Mouse (Mus musculus): ENCODE results near the gene Cacng3. TPM values are rescaled to one million over a fixed set of nuclear protein-coding genes. Genes with fewer than 3 reads are reported as not detected.
A peak's percentile ranks its signal among the peaks of the same experiment; 100 is the strongest.

Gene Cacng3
- polyA plus RNA-seq, 1 experiment from 2014 or later: 2.6 TPM

DNA sequence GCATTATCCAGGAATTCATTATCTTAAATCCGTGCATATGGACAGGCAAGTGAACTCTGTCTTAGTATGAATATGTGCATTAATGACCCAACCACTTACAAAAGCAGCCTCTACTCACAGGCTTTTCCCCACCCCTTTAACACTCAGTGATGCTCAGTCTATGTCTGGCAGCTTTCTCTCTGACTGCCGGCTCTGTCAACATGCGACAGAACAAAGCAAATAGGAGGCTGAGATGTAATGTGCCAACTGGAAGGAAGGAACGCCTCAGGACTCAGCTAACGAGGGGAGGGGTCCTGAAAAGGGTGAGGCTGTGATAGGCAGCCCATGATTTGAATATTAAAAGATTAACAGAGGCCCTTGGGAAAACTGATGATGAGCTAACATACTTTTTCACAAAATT lies 68.2 kb downstream of the Cacng3 start:
- no peaks in the 10 kb centered on the region for H3K9me3 ChIP-seq (ENCODE audit: control insufficient read depth, low read length)
- H3K9ac ChIP-seq (ENCODE audit: low read length): no peak overlapping the region
- no peak overlapping the region for H3K4me3 ChIP-seq (ENCODE audit: low read depth, low read length)
- H3K4me2 ChIP-seq: no peak overlapping the region
- no peaks in the 10 kb centered on the region for H3K36me3 ChIP-seq (ENCODE audit: control insufficient read depth, insufficient read depth, low read length)
- H3K27ac ChIP-seq (ENCODE audit: low read depth, low read length): no peak overlapping the region; the same call in 1 of the 2 replicates
- 58% methylated on average over 5 of the region's 5 CpGs for WGBS
- DNase-seq (ENCODE audit: low spot score, missing footprints): no peak
- 0 out of 2 replicates have a peak, but pooled peaks have one; percentile 40 for ATAC-seq (ENCODE audit: low FRiP score)
- 0 out of 2 replicates have a peak, but pooled peaks cover 2% of the 10 kb centered on the region for H3K4me1 ChIP-seq (ENCODE audit: control insufficient read depth, insufficient read depth, low read length)
- no peaks in the 10 kb centered on the region for H3K27me3 ChIP-seq (ENCODE audit: control insufficient read depth, insufficient read depth, low read length)

DNA sequence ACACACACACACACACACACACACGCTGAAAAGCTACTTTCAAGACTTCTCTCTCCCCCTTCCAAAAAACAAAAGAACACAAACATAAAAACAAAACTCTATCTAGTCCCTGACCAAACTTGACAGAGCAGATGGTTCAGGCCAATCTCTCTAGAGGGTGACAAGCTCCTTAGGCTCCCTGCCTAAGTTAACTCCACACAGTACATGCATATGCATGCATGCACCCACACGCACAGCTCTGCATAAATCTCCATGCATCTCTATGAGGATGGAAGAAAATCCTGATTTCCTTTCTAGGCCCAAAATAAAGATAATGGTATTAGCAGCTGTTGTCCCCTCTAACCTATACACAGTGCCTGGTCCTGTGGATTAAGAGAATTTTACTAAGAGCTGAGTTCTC lies 70.4 kb downstream of the Cacng3 start:
- WGBS: 73% methylated on average over 2 of the region's 2 CpGs

DNA sequence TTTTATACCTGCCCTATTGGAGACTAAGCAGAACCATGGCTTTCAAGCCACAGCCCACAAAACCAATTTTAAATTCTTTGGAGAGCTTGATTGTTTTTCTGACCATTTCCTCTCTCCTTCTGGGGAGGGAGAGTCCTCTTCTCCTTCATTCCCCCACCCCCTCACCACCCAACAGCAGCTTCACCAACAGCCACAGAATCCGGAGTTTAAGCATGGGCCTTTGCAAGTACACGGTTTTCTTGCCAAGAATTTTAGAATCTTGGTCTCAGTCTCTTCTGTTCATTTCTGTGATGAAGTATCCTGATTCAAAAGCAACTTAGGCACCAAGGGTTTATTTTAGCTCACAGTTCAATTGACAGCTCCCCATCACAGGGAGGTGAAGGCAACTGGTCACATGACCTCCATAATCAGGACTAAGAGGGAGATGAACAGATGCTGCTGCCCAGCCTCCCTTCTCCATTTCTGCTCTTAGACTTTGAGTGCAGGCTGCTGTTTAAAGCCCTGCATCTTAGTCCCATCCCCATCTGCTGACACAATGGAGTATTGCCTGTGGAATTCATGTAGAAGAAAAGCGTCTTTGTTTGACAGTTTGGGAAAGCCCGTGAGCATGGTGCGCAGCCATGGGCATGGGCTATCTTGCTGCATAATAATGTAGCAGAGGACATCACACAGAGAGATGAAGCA lies 85.8 kb downstream of the Cacng3 start:
- WGBS: 84% methylated on average over 5 of the region's 5 CpGs

More for the DNA sequence above, 70.4 kb downstream of the Cacng3 start:
- Histone ChIP-seq H3K9ac (ENCODE audit: low read length) (no peak overlapping the region), H3K36me3 (ENCODE audit: control insufficient read depth, insufficient read depth, low read length) (no peaks in the 10 kb centered on the region), H3K4me3 (ENCODE audit: low read depth, low read length) (no peak overlapping the region), H3K9me3 (ENCODE audit: control insufficient read depth, low read length) (no peaks in the 10 kb centered on the region), H3K27me3 (ENCODE audit: control insufficient read depth, insufficient read depth, low read length) (no peaks in the 10 kb centered on the region), H3K4me1 (ENCODE audit: control insufficient read depth, insufficient read depth, low read length) (no peaks in the 10 kb centered on the region), H3K4me2 (no peak overlapping the region), H3K27ac (ENCODE audit: low read depth, low read length) (no peak overlapping the region)
- DNase-seq (ENCODE audit: low spot score, missing footprints) (no peak), ATAC-seq (ENCODE audit: low FRiP score) (peak; percentile 55; the same call in 1 of the 2 replicates)

DNA sequence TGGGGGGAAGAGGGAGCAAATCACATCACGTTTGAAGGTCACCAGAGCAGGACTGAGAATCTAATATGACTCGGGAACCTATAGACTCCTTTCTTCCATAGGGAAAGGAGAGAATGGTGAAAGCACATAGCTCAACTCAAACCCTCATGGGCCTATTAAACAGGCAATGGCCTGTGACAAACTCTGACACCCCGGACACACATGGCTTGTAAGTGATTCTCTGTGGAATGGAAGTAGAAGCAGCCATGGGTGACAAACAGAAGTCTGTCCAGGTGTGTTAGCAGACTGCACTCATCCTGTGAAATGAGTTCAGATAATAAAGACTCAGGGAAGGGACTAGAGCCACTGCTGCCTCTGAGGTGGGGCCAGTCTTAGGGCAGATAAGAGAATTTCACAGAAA lies 88.4 kb downstream of the Cacng3 start:
- DNase-seq (ENCODE audit: low spot score, missing footprints) (no peak), ATAC-seq (ENCODE audit: low FRiP score) (no peak)
- Histone ChIP-seq H3K27me3 (ENCODE audit: control insufficient read depth, insufficient read depth, low read length) (no peaks in the 10 kb centered on the region), H3K4me3 (ENCODE audit: low read depth, low read length) (no peak overlapping the region), H3K9me3 (ENCODE audit: control insufficient read depth, low read length) (no peaks in the 10 kb centered on the region), H3K9ac (ENCODE audit: low read length) (no peak overlapping the region), H3K4me2 (no peak overlapping the region), H3K4me1 (ENCODE audit: control insufficient read depth, insufficient read depth, low read length) (no peaks in the 10 kb centered on the region), H3K36me3 (ENCODE audit: control insufficient read depth, insufficient read depth, low read length) (no peaks in the 10 kb centered on the region), H3K27ac (ENCODE audit: low read depth, low read length) (no peak overlapping the region)
- WGBS: 83% methylated on average over 3 of the region's 3 CpGs

More for the DNA sequence above, 85.8 kb downstream of the Cacng3 start:
- no peaks in the 10 kb centered on the region for H3K36me3 ChIP-seq (ENCODE audit: control insufficient read depth, insufficient read depth, low read length)
- no peaks in the 10 kb centered on the region for H3K27me3 ChIP-seq (ENCODE audit: control insufficient read depth, insufficient read depth, low read length)
- H3K4me2 ChIP-seq: no peak overlapping the region
- no peak for ATAC-seq (ENCODE audit: low FRiP score)
- no peak overlapping the region for H3K27ac ChIP-seq (ENCODE audit: low read depth, low read length)
- H3K4me1 ChIP-seq (ENCODE audit: control insufficient read depth, insufficient read depth, low read length): no peaks in the 10 kb centered on the region
- H3K4me3 ChIP-seq (ENCODE audit: low read depth, low read length): no peak overlapping the region
- H3K9ac ChIP-seq (ENCODE audit: low read length): no peak overlapping the region
- no peaks in the 10 kb centered on the region for H3K9me3 ChIP-seq (ENCODE audit: control insufficient read depth, low read length)
- no peak for DNase-seq (ENCODE audit: low spot score, missing footprints)

DNA sequence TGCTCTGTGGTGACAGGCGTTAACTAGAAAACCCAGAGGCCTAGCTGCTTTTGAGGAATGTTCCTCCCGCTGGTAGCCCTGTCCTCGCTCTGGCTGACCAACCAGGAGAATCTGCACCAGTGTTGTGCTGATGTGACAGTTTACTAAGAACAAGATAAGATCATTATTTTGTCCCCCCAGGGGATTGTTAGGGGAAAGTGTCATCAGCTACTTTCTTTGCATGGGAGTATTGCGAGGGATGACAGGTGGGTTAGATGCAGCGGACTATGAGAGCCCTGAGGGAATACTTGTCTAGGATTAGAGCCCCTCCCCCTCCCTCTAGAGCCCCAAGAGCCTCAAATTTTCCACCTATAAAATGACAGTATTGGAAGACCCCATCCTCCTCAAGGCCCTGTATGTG lies 94.2 kb downstream of the Cacng3 start:
- Histone ChIP-seq H3K9me3 (ENCODE audit: control insufficient read depth, low read length) (no peaks in the 10 kb centered on the region), H3K27ac (ENCODE audit: low read depth, low read length) (no peak overlapping the region), H3K27me3 (ENCODE audit: control insufficient read depth, insufficient read depth, low read length) (no peaks in the 10 kb centered on the region), H3K36me3 (ENCODE audit: control insufficient read depth, insufficient read depth, low read length) (no peaks in the 10 kb centered on the region), H3K4me1 (ENCODE audit: control insufficient read depth, insufficient read depth, low read length) (no peaks in the 10 kb centered on the region), H3K4me2 (no peak overlapping the region), H3K9ac (ENCODE audit: low read length) (no peak overlapping the region), H3K4me3 (ENCODE audit: low read depth, low read length) (no peak overlapping the region)
- no peak for ATAC-seq (ENCODE audit: low FRiP score)
- 79% methylated on average over 5 of the region's 5 CpGs for WGBS
- no peak for DNase-seq (ENCODE audit: low spot score, missing footprints)

GRCm38 (mm10) chr7:122768292-122769020 lies 98.2 kb downstream of the Cacng3 start:
- no peaks in the 10 kb centered on the region for H3K36me3 ChIP-seq (ENCODE audit: control insufficient read depth, insufficient read depth, low read length)
- H3K27me3 ChIP-seq (ENCODE audit: control insufficient read depth, insufficient read depth, low read length): no peaks in the 10 kb centered on the region
- 90% methylated on average over 27 of the region's 27 CpGs for WGBS
- ATAC-seq (ENCODE audit: low FRiP score): no peak
- H3K4me2 ChIP-seq: no peak overlapping the region
- no peak overlapping the region for H3K9ac ChIP-seq (ENCODE audit: low read length)
- H3K9me3 ChIP-seq (ENCODE audit: control insufficient read depth, low read length): no peaks in the 10 kb centered on the region
- DNase-seq (ENCODE audit: low spot score, missing footprints): no peak
- no peaks in the 10 kb centered on the region for H3K4me1 ChIP-seq (ENCODE audit: control insufficient read depth, insufficient read depth, low read length)
- no peak overlapping the region for H3K27ac ChIP-seq (ENCODE audit: low read depth, low read length)
- H3K4me3 ChIP-seq (ENCODE audit: low read depth, low read length): no peak overlapping the region

GRCm38 (mm10) chr7:122779601-122780000 lies 109.3 kb downstream of the Cacng3 start:
- H3K4me2 ChIP-seq: no peak overlapping the region

GRCm38 (mm10) chr7:122789929-122790328 lies 119.6 kb downstream of the Cacng3 start:
- no peak for ATAC-seq (ENCODE audit: low FRiP score)
- Histone ChIP-seq H3K4me2 (no peak overlapping the region), H3K27me3 (ENCODE audit: control insufficient read depth, insufficient read depth, low read length) (no peaks in the 10 kb centered on the region), H3K4me1 (ENCODE audit: control insufficient read depth, insufficient read depth, low read length) (no peaks in the 10 kb centered on the region), H3K36me3 (ENCODE audit: control insufficient read depth, insufficient read depth, low read length) (no peaks in the 10 kb centered on the region), H3K27ac (ENCODE audit: low read depth, low read length) (no peak overlapping the region), H3K4me3 (ENCODE audit: low read depth, low read length) (no peak overlapping the region), H3K9me3 (ENCODE audit: control insufficient read depth, low read length) (no peaks in the 10 kb centered on the region), H3K9ac (ENCODE audit: low read length) (no peak overlapping the region)
- no peak for DNase-seq (ENCODE audit: low spot score, missing footprints)
- WGBS: 90% methylated on average over 7 of the region's 7 CpGs

More at GRCm38 (mm10) chr7:122779601-122780000, 109.3 kb downstream of the Cacng3 start:
- Histone ChIP-seq H3K36me3 (ENCODE audit: control insufficient read depth, insufficient read depth, low read length) (no peaks in the 10 kb centered on the region), H3K27ac (ENCODE audit: low read depth, low read length) (no peak overlapping the region), H3K4me3 (ENCODE audit: low read depth, low read length) (no peak overlapping the region), H3K27me3 (ENCODE audit: control insufficient read depth, insufficient read depth, low read length) (no peaks in the 10 kb centered on the region), H3K4me1 (ENCODE audit: control insufficient read depth, insufficient read depth, low read length) (no peaks in the 10 kb centered on the region), H3K9me3 (ENCODE audit: control insufficient read depth, low read length) (no peaks in the 10 kb centered on the region), H3K9ac (ENCODE audit: low read length) (no peak overlapping the region)
- 85% methylated on average over 7 of the region's 7 CpGs for WGBS
- DNase-seq (ENCODE audit: low spot score, missing footprints) (no peak), ATAC-seq (ENCODE audit: low FRiP score) (no peak)

DNA sequence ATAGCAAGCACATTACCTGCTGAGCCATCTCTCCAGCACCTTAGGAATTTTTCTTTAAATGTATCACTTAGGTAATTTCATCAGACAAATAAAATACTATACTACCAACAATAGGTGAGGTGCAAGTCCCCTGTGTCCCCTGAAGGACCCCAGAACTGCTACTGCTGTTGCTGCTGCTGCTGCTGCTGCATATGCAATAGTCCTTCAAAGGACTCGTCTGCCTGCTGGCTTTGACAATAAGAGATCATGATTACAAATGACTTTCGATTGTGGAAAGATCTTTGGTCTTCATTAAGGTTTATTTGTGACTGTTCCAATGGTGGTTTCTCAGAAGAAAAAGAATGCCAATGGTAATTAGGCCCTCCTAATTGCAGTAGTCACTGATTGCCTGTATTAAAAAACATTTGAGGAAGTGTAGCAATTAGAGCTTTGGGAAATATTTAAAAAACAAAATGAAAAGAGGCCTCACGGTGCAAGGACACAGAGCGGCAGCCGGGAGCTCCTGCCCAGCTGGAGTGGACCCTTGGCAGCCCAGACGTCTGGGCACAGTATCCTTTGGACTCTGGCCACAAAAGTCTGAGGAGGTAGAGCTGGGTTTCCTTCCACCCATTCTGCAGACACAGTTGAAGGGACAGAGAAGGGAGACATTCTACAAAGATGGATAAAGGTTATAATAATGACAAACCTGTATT lies 123.5 kb downstream of the Cacng3 start:
- no peak overlapping the region for H3K27ac ChIP-seq (ENCODE audit: low read depth, low read length)
- no peak overlapping the region for H3K4me3 ChIP-seq (ENCODE audit: low read depth, low read length)
- no peaks in the 10 kb centered on the region for H3K27me3 ChIP-seq (ENCODE audit: control insufficient read depth, insufficient read depth, low read length)
- ATAC-seq (ENCODE audit: low FRiP score) (no peak), DNase-seq (ENCODE audit: low spot score, missing footprints) (no peak)
- no peaks in the 10 kb centered on the region for H3K4me1 ChIP-seq (ENCODE audit: control insufficient read depth, insufficient read depth, low read length)
- H3K36me3 ChIP-seq (ENCODE audit: control insufficient read depth, insufficient read depth, low read length): no peaks in the 10 kb centered on the region
- 67% methylated on average over 6 of the region's 6 CpGs for WGBS
- H3K9ac ChIP-seq (ENCODE audit: low read length): no peak overlapping the region
- no peaks in the 10 kb centered on the region for H3K9me3 ChIP-seq (ENCODE audit: control insufficient read depth, low read length)
- no peak overlapping the region for H3K4me2 ChIP-seq
